Mouse (Mus musculus) heart, embryonic 10.5 days (tissue): ENCODE data around the gene Sh3bp5l. TPM values are rescaled to one million over a fixed set of nuclear protein-coding genes. Genes with fewer than 3 reads are reported as not detected.

Experiments used
- DNase-seq: peaks from one replicate; pipeline ENCODE4 v3.0.0-alpha.2; 2017; ENCODE audit warnings: low spot score
- H3K27ac ChIP-seq: fragments of 300-500 bp; sonication (generic); 2 replicates; pipeline ENCODE4 v1.5.1; 2016; ENCODE audit warnings: mild to moderate bottlenecking
- H3K27me3 ChIP-seq: fragments of 300-500 bp; sonication (generic); 2 replicates; pipeline ENCODE4 v1.6.1; 2016; ENCODE audit warnings: mild to moderate bottlenecking; ENCODE audit not compliant: poor library complexity, insufficient read depth, severe bottlenecking
- H3K36me3 ChIP-seq: fragments of 300-500 bp; sonication (generic); 2 replicates; pipeline ENCODE4 v1.6.1; 2016; ENCODE audit warnings: mild to moderate bottlenecking, moderate library complexity
- H3K4me1 ChIP-seq: fragments of 300-500 bp; sonication (generic); 2 replicates; pipeline ENCODE4 v1.6.1; 2016; ENCODE audit warnings: mild to moderate bottlenecking
- H3K4me3 ChIP-seq: fragments of 300-500 bp; sonication (generic); 2 replicates; pipeline ENCODE4 v1.5.1; 2016; ENCODE audit warnings: mild to moderate bottlenecking, moderate library complexity
- H3K9me3 ChIP-seq: fragments of 300-500 bp; sonication (generic); 2 replicates; pipeline ENCODE4 v1.6.1; 2016; ENCODE audit warnings: mild to moderate bottlenecking, moderate library complexity
- WGBS: fragments of 180-500 bp; shearing (Covaris S2); methylation state at CpG from one replicate; pipeline ENCODE4 v1.1.7; 2016; 5-methylcytosine and 5-hydroxymethylcytosine counted together
- polyA plus RNA-seq: library from polyadenylated mRNA; unstranded; fragments of >200 nt; fragmentation: Nextera tagmentation; extraction: Ambion mirVana; gene quantifications from 2 replicates; pipeline ENCODE4 v1.2.1, GENCODE M21; 2016

Sh3bp5l gene
- 30.0 and 30.8 TPM in 2 replicates for polyA plus RNA-seq

- Histone ChIP-seq H3K36me3 (peaks cover 41% of the 10 kb centered on the region), H3K27me3 (no peaks in the 10 kb centered on the region), H3K4me1 (peaks cover 37% of the 10 kb centered on the region), H3K27ac (peak within 1 kb of the TSS; percentile 94), H3K9me3 (no peaks in the 10 kb centered on the region), H3K4me3 (peak within 1 kb of the TSS; percentile 91)
- under 1% methylated on average over 52 of the region's 52 CpGs for WGBS
- peak; percentile 97 for DNase-seq
Observed at GRCm38 (mm10) chr11:58330276-58331148, at the start of gene Sh3bp5l, which contains the start of gene Zfp672. Gene Sh3bp5l (plus strand): TSS chr11:58330724. Gene Zfp672 (minus strand): TSS chr11:58330339.

GRCm38 (mm10) chr11:58281970-58282496 lies 48.5 kb upstream of the Sh3bp5l start:
- Histone ChIP-seq H3K27ac (no peak overlapping the region), H3K4me3 (no peak overlapping the region), H3K27me3 (no peaks in the 10 kb centered on the region; the same call in 1 of the 2 replicates), H3K36me3 (no peaks in the 10 kb centered on the region), H3K9me3 (no peaks in the 10 kb centered on the region), H3K4me1 (no peaks in the 10 kb centered on the region)
- 80% methylated on average over 13 of the region's 13 CpGs for WGBS
- no peak for DNase-seq

- Histone ChIP-seq H3K27ac (no peak overlapping the region), H3K4me3 (no peak overlapping the region), H3K4me1 (no peaks in the 10 kb centered on the region), H3K27me3 (peaks cover 2% of the 10 kb centered on the region), H3K36me3 (no peaks in the 10 kb centered on the region), H3K9me3 (no peaks in the 10 kb centered on the region)
- DNase-seq, result no peak
- 86% methylated on average over 5 of the region's 5 CpGs for WGBS
Observed at GRCm38 (mm10) chr11:58282518-58282917, 48.0 kb upstream of the Sh3bp5l start.

- H3K27ac ChIP-seq, result no peak overlapping the region
- whole genome bisulfite sequencing, result 72% methylated on average over 9 of the region's 9 CpGs
- DNase-seq, result no peak
- H3K27me3 ChIP-seq, result peaks cover 3% of the 10 kb centered on the region
- no peaks in the 10 kb centered on the region for H3K9me3 ChIP-seq
- no peak overlapping the region for H3K4me3 ChIP-seq
- no peaks in the 10 kb centered on the region for H3K4me1 ChIP-seq
- H3K36me3 ChIP-seq, result no peaks in the 10 kb centered on the region
Observed at GRCm38 (mm10) chr11:58289992-58290682, 40.4 kb upstream of the Sh3bp5l start.

- peaks cover 3% of the 10 kb centered on the region for H3K27me3 ChIP-seq
- WGBS, result 78% methylated on average over 4 of the region's 4 CpGs
- H3K9me3 ChIP-seq, result no peaks in the 10 kb centered on the region
Observed at GRCm38 (mm10) chr11:58290812-58291211, 39.7 kb upstream of the Sh3bp5l start.

GRCm38 (mm10) chr11:58292791-58293190 lies 37.7 kb upstream of the Sh3bp5l start:
- no peak for DNase-seq
- Histone ChIP-seq H3K36me3 (no peaks in the 10 kb centered on the region), H3K4me3 (no peak overlapping the region), H3K9me3 (no peaks in the 10 kb centered on the region), H3K4me1 (no peaks in the 10 kb centered on the region), H3K27ac (no peak overlapping the region), H3K27me3 (no peaks in the 10 kb centered on the region; the same call in none of the 2 replicates)
- WGBS, result 42% methylated on average over 4 of the region's 4 CpGs

More at GRCm38 (mm10) chr11:58290812-58291211, 39.7 kb upstream of the Sh3bp5l start:
- Histone ChIP-seq H3K36me3 (no peaks in the 10 kb centered on the region), H3K27ac (no peak overlapping the region), H3K4me1 (no peaks in the 10 kb centered on the region), H3K4me3 (no peak overlapping the region)
- no peak for DNase-seq

- Histone ChIP-seq H3K27me3 (no peaks in the 10 kb centered on the region; the same call in 1 of the 2 replicates), H3K4me3 (no peak overlapping the region), H3K27ac (no peak overlapping the region), H3K4me1 (peaks cover 5% of the 10 kb centered on the region; the same call in 1 of the 2 replicates), H3K9me3 (no peaks in the 10 kb centered on the region), H3K36me3 (no peaks in the 10 kb centered on the region)
- DNase-seq, result no peak
- 84% methylated on average over 6 of the region's 6 CpGs for WGBS
Observed at GRCm38 (mm10) chr11:58297396-58297795, 33.1 kb upstream of the Sh3bp5l start.

GRCm38 (mm10) chr11:58301057-58301456 lies 29.5 kb upstream of the Sh3bp5l start:
- no peaks in the 10 kb centered on the region for H3K9me3 ChIP-seq
- no peaks in the 10 kb centered on the region for H3K36me3 ChIP-seq
- no peaks in the 10 kb centered on the region for H3K27me3 ChIP-seq
- WGBS, result 17% methylated on average over 13 of the region's 13 CpGs
- no peak overlapping the region for H3K27ac ChIP-seq
- DNase-seq, result peak; percentile 87
- peak overlapping the region; percentile 73 for H3K4me3 ChIP-seq
- peaks cover 8% of the 10 kb centered on the region; the same call in 1 of the 2 replicates for H3K4me1 ChIP-seq

GRCm38 (mm10) chr11:58301837-58302754 lies 28.4 kb upstream of the Sh3bp5l start:
- Histone ChIP-seq H3K36me3 (no peaks in the 10 kb centered on the region), H3K9me3 (no peaks in the 10 kb centered on the region), H3K4me1 (peaks cover 13% of the 10 kb centered on the region; the same call in 1 of the 2 replicates), H3K27ac (peak overlapping the region; percentile 87), H3K4me3 (peak overlapping the region; percentile 73), H3K27me3 (no peaks in the 10 kb centered on the region)
- DNase-seq, result peak; percentile 99
- WGBS, result under 1% methylated on average over 36 of the region's 36 CpGs

GRCm38 (mm10) chr11:58302774-58303445 lies 27.6 kb upstream of the Sh3bp5l start:
- DNase-seq, result no peak
- Histone ChIP-seq H3K4me1 (peaks cover 21% of the 10 kb centered on the region), H3K27me3 (no peaks in the 10 kb centered on the region), H3K36me3 (no peaks in the 10 kb centered on the region), H3K27ac (peak overlapping the region; percentile 87), H3K9me3 (no peaks in the 10 kb centered on the region), H3K4me3 (peak overlapping the region; percentile 73)
- WGBS, result 1% methylated on average over 26 of the region's 26 CpGs

- 45% methylated on average over 7 of the region's 7 CpGs for WGBS
- H3K27ac ChIP-seq, result no peak overlapping the region
- H3K4me3 ChIP-seq, result peak overlapping the region; percentile 32; the same call in 1 of the 2 replicates
- no peaks in the 10 kb centered on the region for H3K9me3 ChIP-seq
- H3K36me3 ChIP-seq, result no peaks in the 10 kb centered on the region
- DNase-seq, result no peak
- no peaks in the 10 kb centered on the region for H3K27me3 ChIP-seq
- H3K4me1 ChIP-seq, result peaks cover 23% of the 10 kb centered on the region
Observed at GRCm38 (mm10) chr11:58303594-58303993, 26.9 kb upstream of the Sh3bp5l start.
